Mouse (Mus musculus) cerebellum, postnatal 14 days (tissue): ENCODE data around the gene Slc23a2.

Experiments
- DNase-seq, 2 experiments: peaks; one replicate each; pipeline ENCODE4 v3.0.0; 2021; ENCODE audit warnings: mixed read lengths in 2 of 2

The Slc23a2 gene

GRCm38 (mm10) chr2:132133436-132133835 is 11.5 kb downstream of the Slc23a2 start:
- no peak for DNase-seq

- peak; percentile 75 to 81 for DNase-seq
These were observed 13.6 kb downstream of the Slc23a2 start for GRCm38 (mm10) chr2:132131266-132131665.

- no peak for DNase-seq
These were observed 14.9 kb downstream of the Slc23a2 start for GRCm38 (mm10) chr2:132129980-132130379.

GRCm38 (mm10) chr2:132129247-132129646 is 15.7 kb downstream of the Slc23a2 start:
- no peak for DNase-seq

- no peak for DNase-seq
These were observed 17.0 kb downstream of the Slc23a2 start for GRCm38 (mm10) chr2:132127904-132128303.

GRCm38 (mm10) chr2:132126292-132126691 is 18.6 kb downstream of the Slc23a2 start:
- no peak for DNase-seq

- DNase-seq = no peak
These were observed 21.8 kb downstream of the Slc23a2 start for GRCm38 (mm10) chr2:132123063-132123462.

GRCm38 (mm10) chr2:132121050-132121449 is 23.9 kb downstream of the Slc23a2 start:
- no peak for DNase-seq

GRCm38 (mm10) chr2:132118646-132119045 is 26.3 kb downstream of the Slc23a2 start:
- no peak for DNase-seq

GRCm38 (mm10) chr2:132115936-132116335 is 29.0 kb downstream of the Slc23a2 start:
- no peak for DNase-seq

- no peak for DNase-seq
These were observed 29.6 kb downstream of the Slc23a2 start for GRCm38 (mm10) chr2:132115344-132115743.

- peak in 1 of 2 experiments; percentile 54 for DNase-seq
These were observed 30.7 kb downstream of the Slc23a2 start for GRCm38 (mm10) chr2:132113962-132114759.

- DNase-seq = no peak
These were observed 32.6 kb downstream of the Slc23a2 start for GRCm38 (mm10) chr2:132112319-132112718.

- no peak for DNase-seq
These were observed 33.0 kb downstream of the Slc23a2 start for GRCm38 (mm10) chr2:132111905-132112304.

- DNase-seq = peak; percentile 68 to 70
These were observed 33.6 kb downstream of the Slc23a2 start for GRCm38 (mm10) chr2:132111266-132111665.

- no peak for DNase-seq
These were observed 34.2 kb downstream of the Slc23a2 start for GRCm38 (mm10) chr2:132110702-132111101.

GRCm38 (mm10) chr2:132108988-132109387 is 35.9 kb downstream of the Slc23a2 start:
- no peak for DNase-seq

GRCm38 (mm10) chr2:132107611-132108010 is 37.3 kb downstream of the Slc23a2 start:
- peak; percentile 30 to 48 for DNase-seq

- DNase-seq = no peak
These were observed 38.8 kb downstream of the Slc23a2 start for GRCm38 (mm10) chr2:132106069-132106468.

GRCm38 (mm10) chr2:132103265-132103664 is 41.6 kb downstream of the Slc23a2 start:
- no peak for DNase-seq

GRCm38 (mm10) chr2:132102505-132103130 is 42.3 kb downstream of the Slc23a2 start:
- DNase-seq = no peak

GRCm38 (mm10) chr2:132098942-132099672 is 45.8 kb downstream of the Slc23a2 start:
- no peak for DNase-seq

GRCm38 (mm10) chr2:132098365-132098764 is 46.5 kb downstream of the Slc23a2 start:
- no peak for DNase-seq

- DNase-seq = no peak
These were observed 48.3 kb downstream of the Slc23a2 start for GRCm38 (mm10) chr2:132096582-132096981.
